Mouse (Mus musculus) CH12F3 (cell line): ENCODE measurements at regions not wholly inside any gene's neighbourhood (a gene's known extent, or its start where the extent isn't known, plus 50 kb on each side); places are given as distances from the start of the nearest gene placed in this dataset.

Source experiments
- in situ Hi-C: fragments of 300-500 bp; cut with MboI; formaldehyde crosslinking; loops from 2 replicates; pipeline ENCODE4 v1.14.3; 2020; ENCODE audit warnings: low sequenced_read_pairs

GRCm38 (mm10) chr9:31794911-31795310 is 118.4 kb downstream of the Barx2 start:
- in situ Hi-C loops = no loop called here

GRCm38 (mm10) chr9:31775956-31776355 is 137.3 kb downstream of the Barx2 start:
- in situ Hi-C loops = no loop called here

- in situ Hi-C loops = no loop called here
Observed at GRCm38 (mm10) chr9:31765401-31765800, 147.9 kb downstream of the Barx2 start.

- in situ Hi-C loops = no loop called here
Observed at GRCm38 (mm10) chr9:31757894-31758561, 155.2 kb downstream of the Barx2 start.

DNA sequence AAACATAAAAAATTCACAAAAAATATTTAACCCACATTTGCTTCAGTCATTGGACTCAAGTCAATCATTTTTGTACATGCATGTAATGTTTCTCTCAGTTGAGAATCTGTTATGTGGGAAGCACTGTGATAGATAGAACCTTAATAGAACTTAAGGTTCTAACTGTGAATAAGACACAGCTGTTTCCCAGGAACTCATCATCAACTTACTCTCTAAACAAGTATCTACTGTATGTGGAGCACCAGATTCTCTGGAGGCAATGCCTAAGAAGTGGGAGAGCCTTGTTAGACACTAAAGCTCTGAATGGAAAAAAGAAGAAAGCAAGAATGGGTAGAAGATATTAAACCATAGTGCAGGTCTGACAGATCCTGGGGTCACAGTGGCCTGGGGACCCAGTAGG is 182.8 kb downstream of the Barx2 start:
- in situ Hi-C loops = no loop called here

GRCm38 (mm10) chr9:31719309-31719708 is 194.0 kb downstream of the Barx2 start:
- in situ Hi-C loops = no loop called here

GRCm38 (mm10) chr9:31710022-31710421 is 203.2 kb downstream of the Barx2 start:
- in situ Hi-C loops = no loop called here

DNA sequence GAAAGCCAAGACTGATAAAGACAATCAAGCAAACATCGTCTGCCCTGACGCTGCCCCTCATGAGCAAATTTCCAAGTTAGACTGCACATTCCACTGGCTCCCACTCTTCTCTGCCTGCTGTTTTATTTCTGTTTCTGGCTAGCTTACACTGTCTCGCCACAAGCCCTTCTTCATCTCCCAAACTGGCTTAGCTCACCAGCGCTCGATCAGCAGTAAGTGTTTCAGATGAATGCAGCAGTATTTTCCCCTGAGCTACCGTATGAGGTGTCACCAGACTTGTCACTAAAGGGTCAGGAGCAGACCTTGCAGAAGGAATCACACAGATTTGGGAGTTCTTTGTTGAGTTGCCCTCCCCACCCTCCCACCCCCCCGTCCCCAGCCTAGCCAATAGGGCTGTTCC is 206.6 kb downstream of the Barx2 start:
- in situ Hi-C loops = no loop called here

GRCm38 (mm10) chr9:31690921-31691475 is 222.3 kb downstream of the Barx2 start:
- in situ Hi-C loops = no loop called here

- in situ Hi-C loops = no loop called here
Observed at GRCm38 (mm10) chr9:31688398-31688705, 224.1 kb upstream of the Tmem45b start.

GRCm38 (mm10) chr9:31687686-31688397 is 223.6 kb upstream of the Tmem45b start:
- in situ Hi-C loops = no loop called here

GRCm38 (mm10) chr9:31686466-31686865 is 222.2 kb upstream of the Tmem45b start:
- in situ Hi-C loops = no loop called here

- in situ Hi-C loops = no loop called here
Observed at GRCm38 (mm10) chr9:31684812-31685188, 220.5 kb upstream of the Tmem45b start.

GRCm38 (mm10) chr9:31684099-31684811 is 220.0 kb upstream of the Tmem45b start:
- in situ Hi-C loops = no loop called here

DNA sequence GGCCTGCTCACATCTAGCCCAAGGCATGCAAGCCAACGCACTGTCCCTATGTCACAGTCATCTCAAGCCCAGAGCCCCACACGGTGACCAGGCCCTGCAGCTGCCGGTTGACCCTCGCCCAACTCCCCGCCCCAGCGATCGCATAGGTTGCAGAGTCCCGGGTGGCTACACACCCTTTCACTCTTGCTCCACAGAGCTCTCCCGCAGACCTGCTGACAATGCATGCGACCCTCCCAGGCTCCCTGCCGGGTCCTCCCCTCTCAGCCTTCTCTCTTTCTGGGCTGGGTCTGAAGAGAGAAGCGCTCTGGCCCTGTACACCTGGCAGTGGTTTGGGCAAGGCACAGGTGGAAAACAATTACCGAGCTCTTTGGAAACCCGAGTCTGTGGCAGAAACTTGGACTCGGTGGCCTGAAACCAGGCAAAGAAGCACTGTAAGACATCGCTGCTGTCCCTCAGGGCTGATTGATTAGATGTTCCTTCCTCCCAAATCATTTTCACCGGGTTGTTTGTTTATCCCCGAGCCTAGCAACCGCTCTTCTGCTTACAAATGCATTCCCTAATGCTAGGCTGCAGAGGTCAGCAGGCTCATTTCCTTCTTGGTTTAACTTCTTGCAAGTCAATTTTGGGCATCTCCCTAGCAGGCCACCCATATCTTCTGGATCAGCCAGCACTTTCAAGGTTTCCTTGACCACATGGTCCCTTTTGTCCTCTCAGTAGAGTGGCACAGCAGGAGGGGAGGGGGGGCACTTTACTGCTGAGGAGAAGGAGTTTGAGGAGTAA is 219.2 kb upstream of the Tmem45b start:
- in situ Hi-C loops = no loop called here

DNA sequence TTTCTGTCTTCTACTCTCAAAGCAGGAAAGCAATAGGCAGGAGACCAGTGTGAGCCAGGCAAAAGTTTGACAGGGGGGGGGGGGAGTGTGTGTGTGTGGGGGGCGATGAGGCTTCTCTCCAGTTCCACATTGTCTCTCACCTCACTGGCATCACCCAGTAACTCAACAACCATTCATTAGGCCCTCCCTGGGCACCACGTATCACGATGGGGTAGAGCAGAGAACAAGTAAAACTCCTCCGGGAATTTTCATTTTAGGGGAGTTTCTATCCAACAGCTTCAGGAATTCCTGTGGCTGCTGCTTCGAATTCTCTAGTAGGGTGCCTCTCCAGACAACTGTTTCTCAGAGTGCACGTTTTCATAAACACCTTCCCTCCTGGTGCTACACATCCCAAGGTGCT is 218.6 kb upstream of the Tmem45b start:
- in situ Hi-C loops = no loop called here

DNA sequence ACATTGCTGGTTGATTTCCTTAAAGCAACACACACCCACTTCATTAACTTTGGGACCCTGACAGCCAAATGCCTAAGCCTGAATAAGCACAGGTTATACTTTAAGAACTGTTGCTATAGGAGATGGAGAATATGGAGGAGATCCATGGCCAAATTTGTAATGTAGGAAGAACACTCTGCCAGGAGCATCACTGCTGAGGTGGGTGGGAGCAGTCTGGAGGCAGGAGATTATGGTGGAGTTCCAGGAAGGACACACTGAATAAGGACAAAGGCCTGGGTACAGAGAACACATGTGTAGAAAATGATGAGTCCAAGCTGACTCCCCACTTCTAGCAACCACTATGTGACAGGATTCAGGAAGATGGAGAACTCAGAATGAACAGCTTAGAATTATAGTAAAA is 212.9 kb upstream of the Tmem45b start:
- in situ Hi-C loops = no loop called here

DNA sequence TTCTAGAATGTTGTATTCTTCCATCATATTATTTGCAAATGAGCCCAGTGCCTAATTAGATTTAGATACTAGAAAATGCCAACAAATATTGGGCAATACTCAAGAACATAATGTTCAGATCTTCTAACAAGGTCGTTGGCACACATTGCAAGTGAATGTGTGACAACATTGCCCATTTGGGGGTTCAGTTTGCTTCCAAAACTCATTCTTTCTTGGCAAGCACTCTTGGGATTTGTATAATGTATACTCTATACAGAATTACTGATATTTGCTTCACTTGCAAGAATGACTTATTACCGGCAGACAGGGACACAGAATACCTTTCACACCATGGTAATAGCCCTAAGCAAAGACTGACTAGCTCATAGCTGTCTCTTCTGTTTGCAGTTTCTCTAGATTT is 194.8 kb upstream of the Tmem45b start:
- in situ Hi-C loops = no loop called here

- in situ Hi-C loops = no loop called here
Observed at GRCm38 (mm10) chr9:31657612-31658011, 193.3 kb upstream of the Tmem45b start.

DNA sequence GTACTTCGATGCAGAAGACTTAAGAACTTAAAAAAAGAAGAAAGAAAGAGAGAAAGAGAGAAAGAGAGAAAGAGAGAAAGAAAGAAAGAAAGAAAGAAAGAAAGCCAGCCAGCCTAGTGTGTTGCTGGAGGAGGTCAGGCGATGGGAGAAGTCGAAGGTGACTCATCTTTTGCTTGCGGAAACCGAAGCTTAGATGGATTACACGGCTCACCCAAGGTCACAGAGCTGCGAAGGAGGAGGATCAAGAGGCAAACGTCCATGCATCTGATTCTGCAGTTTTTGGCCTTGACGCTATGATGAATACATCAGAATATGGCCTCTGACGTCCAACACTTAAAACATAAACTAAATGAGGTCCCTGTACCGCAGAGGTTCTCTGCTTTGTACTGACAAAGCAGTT is 192.4 kb upstream of the Tmem45b start:
- in situ Hi-C loops = no loop called here

DNA sequence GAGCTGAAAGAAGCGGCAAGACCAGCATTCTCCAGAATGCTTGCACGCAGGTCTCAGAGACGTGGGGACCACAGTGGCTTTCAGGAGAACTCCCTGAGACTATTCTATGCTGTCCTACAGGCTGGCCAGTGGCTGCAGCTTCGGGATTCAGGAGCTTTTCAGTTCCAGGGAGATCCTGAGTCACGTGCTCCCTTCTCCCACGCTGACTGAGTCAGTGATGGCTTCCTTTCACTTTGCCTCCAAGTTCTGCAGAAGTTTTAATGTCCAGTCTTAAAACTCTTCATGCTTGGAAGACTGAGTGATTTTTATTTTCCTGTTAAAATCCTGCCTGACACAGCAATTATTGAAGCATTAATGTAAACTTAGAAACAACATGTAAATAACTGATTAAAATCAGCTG is 190.5 kb upstream of the Tmem45b start:
- in situ Hi-C loops = no loop called here
